Mouse (Mus musculus) myocyte (in vitro differentiated cells): ENCODE measurements at regions not wholly inside any gene's neighbourhood (a gene's known extent, or its start where the extent isn't known, plus 50 kb on each side); places are given as distances from the start of the nearest gene placed in this dataset.

Source experiments
- H3K27me3 ChIP-seq: one replicate; pipeline ENCODE4 v1.6.1; 2011; ENCODE audit not compliant: control insufficient read depth, insufficient read depth, insufficient read length
- H3K36me3 ChIP-seq: one replicate; pipeline ENCODE4 v1.6.1; 2011; ENCODE audit not compliant: control insufficient read depth, insufficient read depth
- H3K4me2 ChIP-seq: one replicate; pipeline ENCODE4 v1.6.1; 2011; ENCODE audit warnings: low read depth, control low read depth
- H3K4me3 ChIP-seq: one replicate; pipeline ENCODE4 v1.5.1; 2011; ENCODE audit warnings: mild to moderate bottlenecking, control low read depth, moderate library complexity
- H3K79me2 ChIP-seq: one replicate; pipeline ENCODE4 v1.6.1; 2011; ENCODE audit not compliant: control insufficient read depth, insufficient read depth
- H3ac ChIP-seq: one replicate; pipeline ENCODE4 v1.6.1; 2011; ENCODE audit not compliant: control insufficient read depth, insufficient read length
- CEBPB ChIP-seq: IDR thresholded peaks from 2 replicates; pipeline ENCODE4 v1.6.1; 2011; ENCODE audit warnings: mild to moderate bottlenecking, moderate library complexity; ENCODE audit not compliant: poor library complexity, insufficient read depth, severe bottlenecking
- E2F4 ChIP-seq: IDR thresholded peaks from one replicate; pipeline ENCODE4 v1.6.1; 2011; ENCODE audit warnings: mild to moderate bottlenecking, control low read depth, moderate library complexity; ENCODE audit not compliant: insufficient read depth
- MAX ChIP-seq: IDR thresholded peaks from one replicate; pipeline ENCODE4 v1.6.1; 2011; ENCODE audit warnings: low read depth, mild to moderate bottlenecking, control low read depth
- MYOD1 ChIP-seq, 3 experiments: IDR thresholded peaks; one replicate each; pipeline ENCODE4 v1.6.1; 2011; ENCODE audit warnings: control low read depth in 2 of 3, low read depth in 2 of 3, mild to moderate bottlenecking in 2 of 3, moderate library complexity in 1 of 3; ENCODE audit not compliant: insufficient read length in 2 of 3, control insufficient read depth in 1 of 3
- MYOG ChIP-seq, 3 experiments: IDR thresholded peaks; one replicate each; pipeline ENCODE4 v1.6.1; 2011; ENCODE audit warnings: control low read depth in 2 of 3, low read depth in 2 of 3, mild to moderate bottlenecking in 2 of 3; ENCODE audit not compliant: insufficient read length in 2 of 3, control insufficient read depth in 1 of 3, insufficient read depth in 1 of 3
- POLR2A ChIP-seq: IDR thresholded peaks from one replicate; pipeline ENCODE4 v1.6.1; 2011; ENCODE audit warnings: low read depth, mild to moderate bottlenecking, control low read depth, moderate library complexity; ENCODE audit not compliant: insufficient read length
- POLR2AphosphoS2 ChIP-seq: IDR thresholded peaks from one replicate; pipeline ENCODE4 v1.6.1; 2011; ENCODE audit warnings: low read depth, control low read depth; ENCODE audit not compliant: insufficient read length
- REST ChIP-seq: IDR thresholded peaks from one replicate; pipeline ENCODE4 v1.6.1; 2011; ENCODE audit warnings: mild to moderate bottlenecking, control low read depth, moderate library complexity; ENCODE audit not compliant: insufficient read depth, insufficient read length
- SRF ChIP-seq: IDR thresholded peaks from one replicate; pipeline ENCODE4 v1.6.1; 2011; ENCODE audit warnings: low read depth; ENCODE audit not compliant: control insufficient read depth, insufficient read length
- TCF12 ChIP-seq: IDR thresholded peaks from one replicate; pipeline ENCODE4 v1.6.1; 2011; ENCODE audit warnings: mild to moderate bottlenecking, control low read depth; ENCODE audit not compliant: poor library complexity, insufficient read depth, severe bottlenecking
- TCF3 ChIP-seq: IDR thresholded peaks from one replicate; pipeline ENCODE4 v1.6.1; 2011; ENCODE audit warnings: low read depth, control low read depth; ENCODE audit not compliant: insufficient read length
- USF1 ChIP-seq: IDR thresholded peaks from one replicate; pipeline ENCODE4 v1.6.1; 2011; ENCODE audit warnings: low read depth, mild to moderate bottlenecking, control low read depth, moderate library complexity

DNA sequence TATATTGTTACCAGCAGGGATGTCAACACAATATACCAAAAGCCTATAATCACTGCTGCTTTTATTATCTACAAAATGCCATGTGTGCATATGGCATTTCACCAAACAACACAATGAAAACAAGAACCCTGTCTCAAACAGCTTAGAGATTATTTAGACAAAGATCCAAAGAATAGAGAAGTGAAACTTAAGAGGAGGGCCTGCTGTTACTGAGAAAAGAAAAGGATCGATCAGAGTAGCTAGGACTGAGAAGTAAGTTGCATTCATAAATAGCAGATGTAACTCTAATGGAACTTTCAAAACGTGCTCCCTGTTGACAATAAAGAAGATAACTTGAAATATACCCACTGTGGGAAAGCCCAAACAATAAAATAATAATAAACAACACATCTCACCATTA lies 203.3 kb downstream of the Dnajb9 start:
- Histone ChIP-seq H3K4me3 (no peak overlapping the region), H3ac (no peak overlapping the region), H3K36me3 (no peaks in the 10 kb centered on the region), H3K4me2 (no peak overlapping the region), H3K27me3 (no peaks in the 10 kb centered on the region), H3K79me2 (no peaks in the 10 kb centered on the region)
- TF ChIP-seq USF1 = no peak

DNA sequence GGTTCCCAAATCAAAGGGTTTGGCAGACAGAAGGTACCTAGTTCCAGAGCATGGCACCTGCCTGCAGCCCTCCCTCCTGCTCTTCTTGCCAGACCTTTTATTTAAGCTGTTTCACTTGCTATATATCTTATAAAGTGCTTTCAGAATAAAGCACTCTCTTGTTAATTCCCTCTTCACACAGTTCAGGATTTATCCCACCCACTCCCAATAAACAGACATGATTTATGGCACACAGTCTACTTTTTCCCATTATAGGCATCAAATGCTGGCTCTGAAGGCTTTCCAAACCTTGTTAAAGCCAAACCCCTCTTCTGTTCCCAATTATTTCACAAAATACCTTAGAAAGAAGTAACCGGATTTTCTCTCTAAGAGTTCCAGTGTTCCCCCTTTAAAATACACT lies 226.6 kb downstream of the Dnajb9 start:
- H3K4me3 ChIP-seq = no peak overlapping the region
- no peak overlapping the region for H3ac ChIP-seq
- no peak overlapping the region for H3K4me2 ChIP-seq
- TF ChIP-seq USF1 (no peak), POLR2AphosphoS2 (no peak), SRF (no peak), CEBPB (no peak), MYOG (IDR thresholded peaks at IDR 0.05; ENCODE audit: control insufficient read depth in 1 of 3, insufficient read depth in 1 of 3, insufficient read length in 2 of 3, low read depth in 2 of 3) (no peak)
- H3K36me3 ChIP-seq = no peaks in the 10 kb centered on the region
- H3K79me2 ChIP-seq = no peaks in the 10 kb centered on the region
- no peaks in the 10 kb centered on the region for H3K27me3 ChIP-seq

DNA sequence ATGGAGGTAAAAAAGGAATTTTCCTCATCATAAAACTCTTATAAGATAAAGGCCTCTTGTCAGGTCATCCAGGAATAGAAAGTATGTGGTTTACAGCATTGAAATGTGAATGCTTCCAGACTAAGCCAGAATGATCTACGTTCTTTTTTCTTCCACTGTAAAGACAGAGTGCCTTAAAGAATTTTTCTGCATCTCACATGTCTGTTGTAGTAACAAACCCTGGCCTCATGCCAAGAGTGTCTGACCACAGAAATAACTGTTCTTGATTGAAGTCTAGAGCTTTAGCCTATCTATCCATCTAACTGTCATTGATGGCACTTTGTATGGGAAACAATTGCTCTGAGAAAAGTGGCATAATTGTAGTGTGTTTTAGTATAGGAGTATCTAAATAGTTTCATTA lies 246.2 kb downstream of the Dnajb9 start:
- no peaks in the 10 kb centered on the region for H3K36me3 ChIP-seq
- TF ChIP-seq MYOD1 (IDR thresholded peaks at IDR 0.05; ENCODE audit: control insufficient read depth in 1 of 3, insufficient read length in 2 of 3, low read depth in 2 of 3) = no peak
- no peak for TF ChIP-seq MYOG (IDR thresholded peaks at IDR 0.05; ENCODE audit: control insufficient read depth in 1 of 3, insufficient read depth in 1 of 3, insufficient read length in 2 of 3, low read depth in 2 of 3)
- no peak for TF ChIP-seq USF1
- no peak for TF ChIP-seq POLR2AphosphoS2
- TF ChIP-seq REST = no peak
- no peak for TF ChIP-seq POLR2A
- TF ChIP-seq MAX = no peak
- no peak for TF ChIP-seq E2F4
- no peak for TF ChIP-seq TCF3
- no peak overlapping the region for H3K4me3 ChIP-seq
- H3K4me2 ChIP-seq = no peak overlapping the region
- H3K27me3 ChIP-seq = no peaks in the 10 kb centered on the region
- no peaks in the 10 kb centered on the region for H3K79me2 ChIP-seq
- H3ac ChIP-seq = no peak overlapping the region

DNA sequence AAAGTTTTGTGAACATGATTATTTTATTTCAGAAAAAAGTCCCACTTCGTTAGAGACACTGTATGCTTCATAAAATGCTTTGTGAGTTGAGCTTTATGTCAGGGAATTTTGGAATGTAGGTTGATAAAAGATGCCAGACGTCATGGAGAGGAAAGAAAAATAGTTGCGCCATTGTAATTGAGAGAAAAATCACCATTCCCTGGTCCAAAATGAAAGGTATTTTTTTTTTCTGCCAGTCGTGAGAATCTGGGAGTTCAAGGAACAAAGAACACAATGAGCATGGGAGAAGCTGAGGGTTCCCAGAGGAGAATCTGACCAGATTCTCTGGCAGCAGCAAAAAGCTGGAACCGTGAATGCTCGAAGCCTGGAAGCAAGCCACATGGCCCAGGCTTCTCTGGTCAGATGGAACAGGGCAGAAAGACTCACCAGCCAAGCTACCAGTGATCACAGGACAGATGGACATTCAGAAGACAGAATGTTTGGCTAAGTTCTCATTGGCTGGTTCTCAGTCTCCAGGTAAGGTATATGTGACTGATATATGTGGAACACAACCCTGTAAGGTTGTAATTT lies 247.5 kb downstream of the Dnajb9 start:
- Histone ChIP-seq H3K27me3 (no peaks in the 10 kb centered on the region), H3K36me3 (no peaks in the 10 kb centered on the region), H3K4me3 (no peak overlapping the region), H3ac (no peak overlapping the region), H3K79me2 (no peaks in the 10 kb centered on the region), H3K4me2 (no peak overlapping the region)
- TF ChIP-seq CEBPB (no peak), TCF3 (no peak), MYOG (IDR thresholded peaks at IDR 0.05; ENCODE audit: control insufficient read depth in 1 of 3, insufficient read depth in 1 of 3, insufficient read length in 2 of 3, low read depth in 2 of 3) (no peak), E2F4 (no peak), SRF (no peak), POLR2A (no peak), USF1 (no peak), TCF12 (no peak), MYOD1 (IDR thresholded peaks at IDR 0.05; ENCODE audit: control insufficient read depth in 1 of 3, insufficient read length in 2 of 3, low read depth in 2 of 3) (no peak), REST (no peak), POLR2AphosphoS2 (no peak), MAX (no peak)

- H3K4me2 ChIP-seq = no peak overlapping the region
- H3K4me3 ChIP-seq = no peak overlapping the region
- no peaks in the 10 kb centered on the region for H3K36me3 ChIP-seq
- TF ChIP-seq MAX (no peak), TCF12 (no peak), POLR2A (no peak), SRF (no peak), MYOD1 (IDR thresholded peaks at IDR 0.05; ENCODE audit: control insufficient read depth in 1 of 3, insufficient read length in 2 of 3, low read depth in 2 of 3) (no peak), TCF3 (no peak), CEBPB (no peak), REST (no peak), MYOG (IDR thresholded peaks at IDR 0.05; ENCODE audit: control insufficient read depth in 1 of 3, insufficient read depth in 1 of 3, insufficient read length in 2 of 3, low read depth in 2 of 3) (no peak), E2F4 (no peak), USF1 (no peak)
- H3K27me3 ChIP-seq = no peaks in the 10 kb centered on the region
- H3K79me2 ChIP-seq = no peaks in the 10 kb centered on the region
- no peak overlapping the region for H3ac ChIP-seq
Observed at GRCm38 (mm10) chr12:43924228-43924627, 285.9 kb downstream of the Dnajb9 start.
